Mouse (Mus musculus): Measurements from ENCODE around the gene Eea1. TPM values are rescaled to one million over a fixed set of nuclear protein-coding genes. Genes with fewer than 3 reads are reported as not detected.

Gene Eea1
- total RNA-seq, 2 experiments from 2014 or later, result 26.6 to 27.6 TPM

- DNase-seq, result no peak
- intact Hi-C loops (cut with DNase I), result no loop called here
These were observed 1.4 kb downstream of the Eea1 start for GRCm38 (mm10) chr10:95941768-95942425.

DNA sequence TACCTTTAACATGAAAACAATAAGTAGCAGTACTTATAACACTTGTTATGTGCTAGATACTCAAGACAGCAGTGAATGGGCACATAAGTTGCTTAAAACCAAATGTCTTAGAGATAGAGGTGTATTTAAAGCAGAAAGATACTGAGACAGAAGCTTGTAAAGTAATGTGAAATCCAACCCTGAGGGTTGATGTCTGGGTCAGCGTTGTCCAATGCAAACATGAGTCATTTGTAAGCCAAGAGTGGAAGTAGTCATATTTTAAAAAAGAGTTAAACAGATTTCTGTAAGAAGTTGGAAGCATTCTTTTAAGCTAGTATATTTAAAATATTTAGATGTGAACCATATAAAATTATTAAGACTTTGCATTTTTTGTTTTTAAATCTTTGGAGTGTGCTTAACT lies 4.6 kb downstream of the Eea1 start:
- no peak for DNase-seq
- intact Hi-C loops (cut with DNase I), result no loop called here

GRCm38 (mm10) chr10:95949410-95949809 lies 9.0 kb downstream of the Eea1 start:
- intact Hi-C loops (cut with DNase I), result no loop called here
- DNase-seq, result no peak

GRCm38 (mm10) chr10:95950194-95950593 lies 9.7 kb downstream of the Eea1 start:
- intact Hi-C loops (cut with DNase I), result no loop called here
- no peak for DNase-seq

GRCm38 (mm10) chr10:95950797-95951196 lies 10.3 kb downstream of the Eea1 start:
- intact Hi-C loops (cut with DNase I), result no loop called here
- DNase-seq, result no peak

- DNase-seq, result peak; percentile 14
- intact Hi-C loops (cut with DNase I), result no loop called here
These were observed 10.9 kb downstream of the Eea1 start for GRCm38 (mm10) chr10:95951346-95951745.

DNA sequence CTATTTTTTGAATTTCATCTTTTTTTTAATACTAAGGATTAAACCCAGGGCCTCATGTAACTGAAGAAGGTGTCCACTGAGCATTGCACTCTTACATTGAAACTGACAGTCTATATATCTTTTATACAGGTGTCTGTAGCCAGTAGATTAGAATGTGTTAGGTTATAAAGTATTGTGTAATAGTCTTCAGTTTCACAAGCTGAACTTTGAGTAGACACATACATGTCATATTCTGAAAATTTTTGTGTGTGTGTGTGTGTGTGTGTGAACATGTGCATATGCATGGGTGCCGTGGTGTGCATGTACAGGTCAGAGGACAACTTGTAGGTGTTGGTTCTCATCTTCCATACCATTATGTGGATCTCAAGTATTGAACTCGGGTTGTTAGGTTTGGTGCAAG lies 16.2 kb downstream of the Eea1 start:
- intact Hi-C loops (cut with DNase I), result no loop called here
- no peak for DNase-seq

- intact Hi-C loops (cut with DNase I), result no loop called here
- no peak for DNase-seq
These were observed 17.1 kb downstream of the Eea1 start for GRCm38 (mm10) chr10:95957574-95957973.

GRCm38 (mm10) chr10:95964679-95965078 lies 24.2 kb downstream of the Eea1 start:
- intact Hi-C loops (cut with DNase I), result no loop called here
- DNase-seq, result no peak

- intact Hi-C loops (cut with DNase I), result no loop called here
- no peak for DNase-seq
These were observed 29.2 kb downstream of the Eea1 start for GRCm38 (mm10) chr10:95969694-95970093.

GRCm38 (mm10) chr10:95970744-95971212 lies 30.3 kb downstream of the Eea1 start:
- intact Hi-C loops (cut with DNase I), result no loop called here
- DNase-seq, result no peak

- DNase-seq, result no peak
- intact Hi-C loops (cut with DNase I), result no loop called here
These were observed 30.9 kb downstream of the Eea1 start for GRCm38 (mm10) chr10:95971341-95971740.

GRCm38 (mm10) chr10:95971942-95972341 lies 31.5 kb downstream of the Eea1 start:
- intact Hi-C loops (cut with DNase I), result no loop called here
- no peak for DNase-seq

DNA sequence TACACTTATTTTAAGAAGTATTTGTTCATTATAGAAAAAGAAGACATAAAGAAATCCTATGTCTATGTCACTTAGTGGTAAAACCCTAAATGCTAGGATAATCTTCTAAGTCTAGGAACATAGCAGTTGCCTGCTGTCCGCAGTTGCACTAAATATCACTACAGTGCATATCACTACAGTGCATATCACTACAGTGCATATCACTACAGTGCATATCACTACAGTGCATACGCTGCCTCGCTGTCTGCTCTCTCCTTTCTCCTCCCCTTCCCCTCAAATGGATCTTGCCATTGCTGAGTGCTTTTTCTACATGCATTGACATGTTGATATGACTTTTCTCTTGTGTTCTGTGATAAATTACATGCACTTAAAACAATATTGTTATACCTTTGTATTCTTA lies 34.0 kb downstream of the Eea1 start:
- DNase-seq, result no peak
- intact Hi-C loops (cut with DNase I), result no loop called here

- intact Hi-C loops (cut with DNase I), result no loop called here
- no peak for DNase-seq
These were observed 36.3 kb downstream of the Eea1 start for GRCm38 (mm10) chr10:95976798-95977197.

DNA sequence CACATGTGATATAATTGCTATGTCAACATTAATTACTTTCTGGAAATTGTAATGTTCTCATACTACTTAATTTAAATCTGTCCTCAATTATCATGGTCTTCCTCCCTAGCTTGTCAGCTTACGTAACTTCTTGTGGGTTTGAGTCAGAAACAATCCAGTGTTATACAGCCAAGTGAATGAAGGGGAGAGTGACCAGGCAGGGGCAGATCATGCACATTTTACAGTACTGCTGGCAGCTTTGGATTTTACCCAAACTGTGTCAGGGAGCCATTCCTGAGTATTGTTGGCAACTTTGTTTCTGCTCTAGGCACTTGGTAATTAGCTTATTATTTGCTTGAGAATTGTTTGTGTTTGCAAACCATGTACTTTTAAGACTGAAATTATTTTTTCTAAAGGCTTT lies 49.3 kb downstream of the Eea1 start:
- intact Hi-C loops (cut with DNase I), result no loop called here

GRCm38 (mm10) chr10:95991176-95991575 lies 50.7 kb downstream of the Eea1 start:
- no peak for DNase-seq
- intact Hi-C loops (cut with DNase I), result no loop called here

More for the DNA sequence above, 49.3 kb downstream of the Eea1 start:
- DNase-seq, result no peak

- intact Hi-C loops (cut with DNase I), result no loop called here
These were observed 60.5 kb downstream of the Eea1 start for GRCm38 (mm10) chr10:96000904-96001303.

GRCm38 (mm10) chr10:96015738-96016137 lies 75.3 kb downstream of the Eea1 start:
- no peak for DNase-seq
- intact Hi-C loops (cut with DNase I), result no loop called here

More at GRCm38 (mm10) chr10:96000904-96001303, 60.5 kb downstream of the Eea1 start:
- DNase-seq, result no peak

DNA sequence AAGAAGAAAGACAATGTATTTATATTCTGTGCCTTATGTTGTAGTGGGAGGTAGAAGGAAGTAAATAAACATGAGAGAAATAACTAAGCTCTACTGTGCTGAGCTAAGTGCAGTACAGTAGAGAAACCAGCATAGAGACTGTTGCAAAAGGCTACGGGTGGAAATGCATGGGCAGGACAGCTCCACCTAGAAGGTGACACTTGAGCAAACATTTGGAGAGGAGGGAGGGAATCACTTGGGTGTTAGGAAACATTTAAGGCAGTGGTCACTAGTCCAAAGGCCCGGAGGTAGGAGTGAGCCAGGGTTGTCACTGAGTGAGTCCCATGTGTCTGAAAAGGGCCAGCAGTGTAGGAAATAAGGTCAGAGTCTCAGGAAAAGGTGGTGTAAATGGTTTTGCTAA lies 77.0 kb downstream of the Eea1 start:
- intact Hi-C loops (cut with DNase I), result no loop called here
- no peak for DNase-seq

DNA sequence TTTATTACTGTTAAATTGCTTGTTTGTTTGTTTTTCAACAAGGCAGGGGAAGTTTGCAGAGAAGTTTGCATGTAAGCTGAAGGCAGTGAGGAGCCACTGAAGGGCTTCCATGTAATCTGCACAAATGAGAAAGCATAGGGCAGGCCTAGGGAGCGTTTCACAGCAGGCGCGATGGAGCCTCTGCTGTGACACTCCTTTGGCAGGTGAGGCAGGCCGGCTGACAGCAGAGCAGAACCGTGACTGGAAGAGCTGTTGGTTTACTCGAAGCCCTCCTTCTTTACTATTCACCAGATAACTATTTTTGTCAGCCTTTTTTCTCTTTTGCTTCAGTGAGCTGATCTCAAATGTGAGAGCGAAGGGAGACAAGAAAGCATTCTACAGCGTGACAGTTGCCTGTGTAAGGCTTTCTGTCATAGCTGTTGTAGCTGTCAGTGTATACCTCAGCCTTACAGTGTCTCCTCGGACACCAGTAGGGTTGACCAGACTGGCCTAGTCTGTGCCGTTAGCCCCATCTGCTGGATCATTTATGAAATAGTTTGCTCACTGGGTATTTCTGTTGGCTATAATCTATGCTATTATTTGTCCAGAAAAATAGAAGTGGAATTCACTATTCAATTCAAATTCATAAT lies 93.0 kb downstream of the Eea1 start:
- intact Hi-C loops (cut with DNase I), result loop anchor here (10.0 kb wide), 2 partner anchors 139 to 479 kb away; no protein-coding TSS in a partner anchor
- peak; percentile 51 for DNase-seq

- DNase-seq, result no peak
- intact Hi-C loops (cut with DNase I), result loop anchor here (10.0 kb wide), 2 partner anchors 139 to 479 kb away; no protein-coding TSS in a partner anchor
These were observed 93.7 kb downstream of the Eea1 start for GRCm38 (mm10) chr10:96034106-96034505.

All from left cerebral cortex, postnatal 4 days (tissue).